Mouse (Mus musculus): ENCODE data around the gene Scgb1b3.

Scgb1b3 gene

GRCm38 (mm10) chr7:31375292-31375691, at the start of gene Scgb1b3:
Scgb1b3 (plus strand) TSS chr7:31375592.
- no peak for DNase-seq (ENCODE audit: low read depth, low spot score)
- no peaks in the 10 kb centered on the region for H3K36me3 ChIP-seq (ENCODE audit: control insufficient read depth, insufficient read depth, low read length, poor library complexity, severe bottlenecking)
- H3K27me3 ChIP-seq (ENCODE audit: control insufficient read depth, insufficient read depth, low read length, poor library complexity, severe bottlenecking): no peaks in the 10 kb centered on the region

GRCm38 (mm10) chr7:31362022-31362560, 13.3 kb upstream of the Scgb1b3 start, which contains the start of gene Scgb2b3:
Scgb2b3 (minus strand) TSS chr7:31362072.
- no peak for DNase-seq (ENCODE audit: low read depth, low spot score)
- Histone ChIP-seq H3K36me3 (ENCODE audit: control insufficient read depth, insufficient read depth, low read length, poor library complexity, severe bottlenecking) (no peaks in the 10 kb centered on the region), H3K27me3 (ENCODE audit: control insufficient read depth, insufficient read depth, low read length, poor library complexity, severe bottlenecking) (no peaks in the 10 kb centered on the region)

Measured in splenic B cell, adult 2 months (primary cell).